Mouse (Mus musculus): ENCODE results near the gene Ctu2. TPM values are rescaled to one million over a fixed set of nuclear protein-coding genes. Genes with fewer than 3 reads are reported as not detected.
A peak's percentile ranks its signal among the peaks of the same experiment; 100 is the strongest.

Gene Ctu2
- total RNA-seq (2021), result 10 to 100 TPM in 1 of 2 experiments, 1 to 10 TPM in 1; 7.1 to 10.7 TPM

GRCm38 (mm10) chr8:122475580-122476320, at the start of gene Ctu2, which contains the start of gene Rnf166:
Gene Ctu2, plus strand, starts transcription at chr8:122476143.
Gene Rnf166, minus strand, starts transcription at chr8:122476064.
- intact Hi-C loops (cut with DNase I), result loop anchor here (1.0 to 10.0 kb wide), 3 partner anchors 30 to 749 kb away; partner anchors contain the start of genes Cdk10 and Zc3h18

GRCm38 (mm10) chr8:122426145-122426544, 49.8 kb upstream of the Ctu2 start:
- intact Hi-C loops (cut with DNase I), result no loop called here
- DNase-seq, result no peak

More at GRCm38 (mm10) chr8:122475580-122476320, at the start of gene Ctu2, which contains the start of gene Rnf166:
- peak; percentile 96 to 97 for DNase-seq

- intact Hi-C loops (cut with DNase I), result no loop called here
- DNase-seq, result no peak
Measured at GRCm38 (mm10) chr8:122427607-122428006, 48.3 kb upstream of the Ctu2 start.

GRCm38 (mm10) chr8:122428163-122428562, 47.8 kb upstream of the Ctu2 start:
- intact Hi-C loops (cut with DNase I), result no loop called here
- no peak for DNase-seq

GRCm38 (mm10) chr8:122430058-122430636, 45.8 kb upstream of the Ctu2 start:
- peak in 1 of 2 experiments; percentile 25 for DNase-seq
- intact Hi-C loops (cut with DNase I), result no loop called here

GRCm38 (mm10) chr8:122430646-122431045, 45.3 kb upstream of the Ctu2 start:
- intact Hi-C loops (cut with DNase I), result no loop called here
- no peak for DNase-seq

- DNase-seq, result peak; percentile 26 to 35
- intact Hi-C loops (cut with DNase I), result no loop called here
Measured at GRCm38 (mm10) chr8:122431694-122432442, 44.1 kb upstream of the Ctu2 start.

- intact Hi-C loops (cut with DNase I), result no loop called here
- peak; percentile 79 to 82 for DNase-seq
Measured at GRCm38 (mm10) chr8:122432443-122433268, 43.3 kb upstream of the Ctu2 start, which contains the start of gene Cyba. Gene Cyba, minus strand, starts transcription at chr8:122432930.

- intact Hi-C loops (cut with DNase I), result no loop called here
- DNase-seq, result no peak
Measured at GRCm38 (mm10) chr8:122433269-122433905, 42.6 kb upstream of the Ctu2 start.

- no peak for DNase-seq
- intact Hi-C loops (cut with DNase I), result no loop called here
Measured at GRCm38 (mm10) chr8:122435375-122435774, 40.6 kb upstream of the Ctu2 start.

- no peak for DNase-seq
- intact Hi-C loops (cut with DNase I), result loop anchor here (2.0 kb wide), 1 partner anchor 55 kb away; no protein-coding TSS in a partner anchor
Measured at GRCm38 (mm10) chr8:122436146-122436545, 39.8 kb upstream of the Ctu2 start.

GRCm38 (mm10) chr8:122436586-122437125, 39.3 kb upstream of the Ctu2 start:
- no peak for DNase-seq
- intact Hi-C loops (cut with DNase I), result loop anchor here (2.0 kb wide), 1 partner anchor 56 kb away; no protein-coding TSS in a partner anchor

GRCm38 (mm10) chr8:122437708-122438331, 38.1 kb upstream of the Ctu2 start:
- intact Hi-C loops (cut with DNase I), result loop anchor here (2.0 kb wide), 1 partner anchor 57 kb away; no protein-coding TSS in a partner anchor
- DNase-seq, result no peak

GRCm38 (mm10) chr8:122439336-122439735, 36.6 kb upstream of the Ctu2 start:
- DNase-seq, result no peak
- intact Hi-C loops (cut with DNase I), result no loop called here

- intact Hi-C loops (cut with DNase I), result loop anchor here (5.0 kb wide), 1 partner anchor 164 kb away; no protein-coding TSS in a partner anchor
Measured at GRCm38 (mm10) chr8:122441326-122441725, 34.6 kb upstream of the Ctu2 start.

GRCm38 (mm10) chr8:122442356-122442755, 33.6 kb upstream of the Ctu2 start:
- no peak for DNase-seq
- intact Hi-C loops (cut with DNase I), result loop anchor here (5.0 kb wide), 1 partner anchor 165 kb away; no protein-coding TSS in a partner anchor

More at GRCm38 (mm10) chr8:122441326-122441725, 34.6 kb upstream of the Ctu2 start:
- DNase-seq, result no peak

GRCm38 (mm10) chr8:122442781-122443180, 33.2 kb upstream of the Ctu2 start:
- no peak for DNase-seq
- intact Hi-C loops (cut with DNase I), result loop anchor here (5.0 kb wide), 1 partner anchor 165 kb away; no protein-coding TSS in a partner anchor

- intact Hi-C loops (cut with DNase I), result loop anchor here (5.0 kb wide), 1 partner anchor 166 kb away; no protein-coding TSS in a partner anchor
- peak; percentile 96 to 97 for DNase-seq
Measured at GRCm38 (mm10) chr8:122443262-122444006, 32.5 kb upstream of the Ctu2 start, which contains the start of gene Mvd. Gene Mvd, minus strand, starts transcription at chr8:122443422.

Data from heart, postnatal 36 days (tissue).